Comparison of ENCODE assay signal across 19 mouse cellular contexts in the genomic region with DNA sequence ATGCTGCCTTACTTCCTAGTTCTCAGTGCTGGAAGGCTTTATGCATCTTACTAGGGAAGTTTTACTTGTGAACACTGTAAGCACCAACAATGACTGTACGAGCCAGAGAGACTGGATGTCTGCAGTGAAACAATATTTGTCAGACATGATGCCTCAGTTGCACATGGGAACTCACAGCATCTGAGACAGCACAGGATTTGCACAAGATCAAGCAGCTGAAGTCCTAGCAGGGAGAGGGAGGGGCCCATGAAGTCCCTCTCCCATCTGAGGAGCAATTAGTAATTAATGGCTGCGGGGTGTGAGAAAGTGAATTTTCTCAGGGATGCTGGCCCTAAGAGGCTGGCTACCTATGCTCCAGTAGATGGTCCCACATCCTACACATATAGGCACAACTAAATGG. TPM values are rescaled to one million over a fixed set of nuclear protein-coding genes. Genes with fewer than 3 reads are reported as not detected.
A peak's percentile ranks its signal among the peaks of the same experiment; 100 is the strongest.
DNase-seq lines count a peak whose midpoint lies in the region; ATAC-seq and TF ChIP-seq lines count a peak whose summit lies in the region.
"Had no signal": no experiment of that assay in that cellular context is flagged by ENCODE, and none has a peak within 500 bp of the region (broad histone marks: within the 10 kb centered on the region; RNA-seq: fewer than 3 reads in every experiment).

No protein-coding gene starts in this region.

- no peak overlapping the region for H3K4me2 ChIP-seq in heart, embryonic 14.5 days (ENCODE audit: low read length)
- no peak overlapping the region for H3K4me2 ChIP-seq in embryonic facial prominence, embryonic 15.5 days (replicated peaks)
- H3K4me2 ChIP-seq in forebrain, embryonic 15.5 days (replicated peaks) = no peak overlapping the region

- no peak for ATAC-seq in heart, embryonic 14.5 days (ENCODE audit: insufficient number of reproducible peaks, insufficient read depth, low FRiP score, low read depth)
- no peak for ATAC-seq in embryonic facial prominence, embryonic 15.5 days (ENCODE audit: insufficient number of reproducible peaks, low FRiP score, low TSS enrichment, low read depth)
- no peak for ATAC-seq in forebrain, embryonic 15.5 days (replicated peaks)
- ATAC-seq: activated CD4-positive, CD25-positive, alpha-beta regulatory T cell, adult 4 months had no signal

- 83% methylated on average over 2 of the region's 2 CpGs for WGBS in heart, embryonic 14.5 days
- 86% methylated on average over 2 of the region's 2 CpGs for WGBS in heart, embryonic 10.5 days
- WGBS in embryonic facial prominence, embryonic 15.5 days = 74% methylated on average over 2 of the region's 2 CpGs
- WGBS in forebrain, embryonic 15.5 days = 31% methylated on average over 2 of the region's 2 CpGs

- H3K4me1 ChIP-seq in heart, embryonic 14.5 days (ENCODE audit: control insufficient read depth in 2 of 2, insufficient read depth in 2 of 2, low read length in 2 of 2) = peaks cover 6 to 29% of the 10 kb centered on the region in 2 experiments
- peaks cover 8% of the 10 kb centered on the region; the same call in 1 of the 2 replicates for H3K4me1 ChIP-seq in heart, embryonic 10.5 days
- peaks cover 14% of the 10 kb centered on the region; the same call in 1 of the 2 replicates for H3K4me1 ChIP-seq in embryonic facial prominence, embryonic 15.5 days
- peaks cover 37% of the 10 kb centered on the region for H3K4me1 ChIP-seq in forebrain, embryonic 15.5 days

- no peaks in the 10 kb centered on the region for H3K9me3 ChIP-seq in heart, embryonic 14.5 days (ENCODE audit: control insufficient read depth, low read length)
- H3K9me3 ChIP-seq in heart, embryonic 10.5 days = no peaks in the 10 kb centered on the region
- no peaks in the 10 kb centered on the region for H3K9me3 ChIP-seq in embryonic facial prominence, embryonic 15.5 days (replicated peaks)
- H3K9me3 ChIP-seq in forebrain, embryonic 15.5 days = no peaks in the 10 kb centered on the region
- H3K9me3 ChIP-seq: embryonic facial prominence, embryonic 13.5 days had no signal

- H3K4me3 ChIP-seq in heart, embryonic 14.5 days (ENCODE audit: control insufficient read depth in 1 of 2, insufficient read depth in 1 of 2, low read depth in 1 of 2, low read length in 2 of 2) = no peak overlapping the region
- no peak overlapping the region for H3K4me3 ChIP-seq in heart, embryonic 10.5 days
- H3K4me3 ChIP-seq in layer of hippocampus, adult 2 months = no peak overlapping the region
- H3K4me3 ChIP-seq in embryonic facial prominence, embryonic 15.5 days (replicated peaks) = no peak overlapping the region
- no peak overlapping the region for H3K4me3 ChIP-seq in forebrain, embryonic 15.5 days
- H3K4me3 ChIP-seq: embryonic facial prominence, embryonic 13.5 days had no signal

- H3K36me3 ChIP-seq in heart, embryonic 14.5 days (ENCODE audit: control insufficient read depth, insufficient read depth, low read length) = peaks cover 20% of the 10 kb centered on the region
- peaks cover 7% of the 10 kb centered on the region; the same call in 1 of the 2 replicates for H3K36me3 ChIP-seq in heart, embryonic 10.5 days
- peaks cover 5% of the 10 kb centered on the region; the same call in 1 of the 2 replicates for H3K36me3 ChIP-seq in embryonic facial prominence, embryonic 15.5 days
- peaks cover 10% of the 10 kb centered on the region; the same call in 1 of the 2 replicates for H3K36me3 ChIP-seq in forebrain, embryonic 15.5 days

- H3K9ac ChIP-seq in heart, embryonic 14.5 days (ENCODE audit: low read length) = no peak overlapping the region
- H3K9ac ChIP-seq in embryonic facial prominence, embryonic 15.5 days = no peak overlapping the region
- no peak overlapping the region for H3K9ac ChIP-seq in forebrain, embryonic 15.5 days (replicated peaks)
- H3K9ac ChIP-seq: embryonic facial prominence, embryonic 13.5 days had no signal

- no peak for TF ChIP-seq CTCF in layer of hippocampus, adult 2 months (conservative IDR thresholded peaks at IDR 0.05)

- no peak for DNase-seq in heart, embryonic 10.5 days (ENCODE audit: low spot score)
- no peak for DNase-seq in layer of hippocampus, adult 2 months (ENCODE audit: low spot score in 2 of 2)
- no peak for DNase-seq in layer of hippocampus, adult 11-12 months (ENCODE audit: low spot score)
- no peak for DNase-seq in layer of hippocampus, adult 8-10 months (ENCODE audit: low spot score in 2 of 2)
- DNase-seq in left cerebral cortex, adult 18-20 months (ENCODE audit: low spot score in 2 of 2) = no peak
- DNase-seq: adrenal gland, postnatal 14 days; cerebellum, adult 8-10 months; gastrocnemius, postnatal 14 days; kidney, adult 9 months; left cerebral cortex, postnatal 4 days; lung, adult 2 months; right cerebral cortex, postnatal 14 days; thymus, postnatal 14 days had no signal

- H3K27ac ChIP-seq in heart, embryonic 14.5 days (replicated peaks in 1 of 2; ENCODE audit: control insufficient read depth in 1 of 2, insufficient read depth in 1 of 2, low read depth in 2 of 2, low read length in 2 of 2) = peak overlapping the region; percentile 47 to 88
- no peak overlapping the region for H3K27ac ChIP-seq in heart, embryonic 10.5 days
- peak overlapping the region; percentile 82 for H3K27ac ChIP-seq in layer of hippocampus, adult 2 months
- H3K27ac ChIP-seq in embryonic facial prominence, embryonic 15.5 days (replicated peaks) = peak overlapping the region; percentile 58; the same call in 1 of the 2 replicates
- peak overlapping the region; percentile 84 for H3K27ac ChIP-seq in forebrain, embryonic 15.5 days (replicated peaks)

- no peaks in the 10 kb centered on the region for H3K27me3 ChIP-seq in heart, embryonic 14.5 days (ENCODE audit: control insufficient read depth, insufficient read depth, low read length)
- H3K27me3 ChIP-seq in heart, embryonic 10.5 days (ENCODE audit: insufficient read depth, poor library complexity, severe bottlenecking) = no peaks in the 10 kb centered on the region
- H3K27me3 ChIP-seq in embryonic facial prominence, embryonic 15.5 days = no peaks in the 10 kb centered on the region
- H3K27me3 ChIP-seq in forebrain, embryonic 15.5 days = no peaks in the 10 kb centered on the region
- H3K27me3 ChIP-seq: embryonic facial prominence, embryonic 13.5 days; Patski had no signal

RNA-seq across cellular contexts. Expression of gene Fam126a, which starts 36.3 kb away (rescaled TPM):
- 45.4 and 49.6 TPM in 2 replicates for polyA plus RNA-seq in heart, embryonic 14.5 days (2014; fragmentation: Nextera tagmentation; extraction: Ambion mirVana)
- polyA plus RNA-seq in heart, embryonic 10.5 days (2016; fragmentation: Nextera tagmentation; extraction: Ambion mirVana) = 27.5 and 39.7 TPM in 2 replicates
- 10 to 100 TPM; 24.8 to 28.4 TPM for total RNA-seq in layer of hippocampus, adult 2 months (2021)
- 25.4 and 28.6 TPM in 2 replicates for polyA plus RNA-seq in embryonic facial prominence, embryonic 15.5 days (2015; fragmentation: Nextera tagmentation; extraction: Ambion mirVana)
- polyA plus RNA-seq in forebrain, embryonic 15.5 days (2015; fragmentation: Nextera tagmentation; extraction: Ambion mirVana) = 52.0 and 52.3 TPM in 2 replicates
- 10 to 100 TPM; 24.2 to 28.1 (median 25.3) TPM for total RNA-seq in layer of hippocampus, adult 8-10 months (2022)
- 10 to 100 TPM; 15.4 to 16.6 TPM for total RNA-seq in left cerebral cortex, adult 18-20 months (2021)
